Mouse (Mus musculus): ENCODE results near the gene Rfx2.

Rfx2 gene

DNA sequence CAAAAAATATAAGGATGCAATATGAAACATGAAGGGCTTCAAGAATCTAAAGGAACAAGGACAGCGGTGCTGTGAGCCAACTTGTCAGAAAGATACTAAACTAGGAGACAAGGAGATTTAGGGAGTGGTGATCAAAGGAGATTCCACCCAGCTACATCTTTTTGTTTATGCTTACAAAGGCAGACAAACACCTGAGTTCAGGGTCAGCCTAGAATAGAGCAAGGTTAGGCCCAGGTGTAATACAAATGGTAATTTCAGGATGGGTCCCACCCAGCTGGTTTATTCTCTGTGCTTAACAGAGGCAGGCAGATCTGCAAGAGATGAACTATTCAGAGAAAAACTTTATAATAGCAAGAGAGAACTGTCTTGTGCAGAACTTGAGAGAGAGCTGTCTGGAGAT, 2.6 kb upstream of the Rfx2 start:
- intact Hi-C loops (cut with DNase I) = no loop called here

DNA sequence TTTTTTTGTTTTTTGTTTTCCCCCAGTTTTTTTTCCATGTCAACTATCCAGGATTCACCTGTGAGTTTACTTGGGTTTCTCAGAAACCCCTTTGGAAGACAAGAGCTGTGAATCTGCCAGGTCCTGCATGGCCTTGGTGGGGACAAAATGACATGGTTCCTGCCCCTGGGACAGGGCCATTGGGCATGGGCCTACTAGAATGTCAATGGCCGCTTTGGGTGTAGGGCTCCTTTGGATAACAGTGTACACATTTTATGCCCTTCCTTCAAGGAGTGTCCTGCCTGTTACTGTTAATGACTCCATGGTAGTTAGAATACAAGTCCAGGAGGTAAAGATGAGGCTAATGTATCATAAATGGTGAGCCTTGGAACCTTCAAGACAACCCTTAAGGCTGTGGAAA, 2.1 kb upstream of the Rfx2 start:
- intact Hi-C loops (cut with DNase I) = no loop called here

DNA sequence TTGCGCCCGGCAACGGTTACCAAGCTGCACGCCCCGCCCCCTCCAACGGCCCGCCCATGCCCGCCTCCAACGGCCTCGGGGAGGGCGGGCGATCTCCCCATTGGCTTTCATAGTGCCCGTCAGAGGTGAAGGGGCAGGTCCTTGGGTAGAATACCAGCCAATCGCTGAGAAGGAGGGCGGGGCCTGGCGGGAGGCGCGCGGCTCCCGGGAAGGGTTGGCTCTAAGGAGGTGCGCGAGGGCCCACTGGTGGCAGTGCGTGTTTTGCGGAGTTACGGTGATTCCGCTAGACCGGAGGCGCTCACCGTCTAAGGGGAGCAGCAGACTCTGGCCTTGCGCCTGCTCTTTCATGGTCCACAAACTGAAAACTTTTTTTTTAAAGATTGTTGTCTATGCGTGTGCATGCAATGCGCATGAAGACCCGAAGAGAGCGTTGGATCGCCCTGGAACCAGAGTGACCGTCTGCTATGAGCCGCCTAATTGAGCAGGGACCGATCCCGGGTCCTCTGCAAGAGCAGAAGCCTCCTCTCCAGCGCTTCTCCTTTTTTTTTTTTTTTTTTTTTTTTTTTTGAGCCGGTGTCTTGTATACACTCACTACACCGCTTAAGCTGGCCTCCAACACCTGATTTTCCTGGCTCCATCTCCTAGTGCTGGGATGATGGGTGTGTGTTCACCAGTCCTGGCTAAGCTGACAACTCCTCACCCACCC, 451 bp upstream of the Rfx2 start:
- intact Hi-C loops (cut with DNase I) = no loop called here

DNA sequence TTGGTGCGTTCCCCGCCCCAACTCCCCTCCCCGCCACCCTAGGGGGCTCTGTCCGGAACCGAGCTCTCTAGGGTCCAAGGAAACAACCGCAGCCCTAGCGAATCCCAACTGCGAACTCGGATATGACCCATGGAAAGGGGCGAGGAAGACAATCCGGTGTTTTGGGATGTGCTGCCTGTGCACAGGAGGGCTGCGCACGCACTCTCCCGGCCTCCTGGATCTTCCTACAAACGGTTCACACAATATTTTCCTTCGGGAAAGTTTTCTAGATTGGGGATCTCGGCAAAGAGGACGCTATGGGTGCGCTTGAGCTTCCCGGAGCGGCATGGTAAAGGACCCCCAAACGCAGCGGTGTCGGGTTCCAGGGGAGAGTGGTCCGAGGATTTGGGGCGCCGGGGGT, 1.0 kb downstream of the Rfx2 start:
- intact Hi-C loops (cut with DNase I) = no loop called here

DNA sequence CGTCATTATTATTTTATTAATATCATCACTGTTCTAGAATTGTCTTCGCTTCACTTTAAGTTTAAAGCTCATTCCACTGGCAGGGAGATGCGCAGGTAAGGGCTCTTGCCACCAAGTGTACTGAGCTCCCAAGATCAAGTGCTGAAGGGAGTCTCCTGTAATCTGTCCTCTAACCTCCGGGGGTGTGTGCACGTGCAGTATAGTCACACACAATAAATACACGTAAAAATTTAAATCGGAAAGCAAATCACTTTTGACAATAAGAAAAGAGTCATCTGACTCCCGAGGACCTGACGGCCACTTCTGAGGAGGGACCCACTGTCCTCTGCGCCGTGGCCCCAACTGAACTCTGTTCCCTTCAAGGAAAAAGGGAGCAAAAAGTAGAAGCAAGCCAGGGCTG, 1.6 kb downstream of the Rfx2 start:
- intact Hi-C loops (cut with DNase I) = no loop called here

DNA sequence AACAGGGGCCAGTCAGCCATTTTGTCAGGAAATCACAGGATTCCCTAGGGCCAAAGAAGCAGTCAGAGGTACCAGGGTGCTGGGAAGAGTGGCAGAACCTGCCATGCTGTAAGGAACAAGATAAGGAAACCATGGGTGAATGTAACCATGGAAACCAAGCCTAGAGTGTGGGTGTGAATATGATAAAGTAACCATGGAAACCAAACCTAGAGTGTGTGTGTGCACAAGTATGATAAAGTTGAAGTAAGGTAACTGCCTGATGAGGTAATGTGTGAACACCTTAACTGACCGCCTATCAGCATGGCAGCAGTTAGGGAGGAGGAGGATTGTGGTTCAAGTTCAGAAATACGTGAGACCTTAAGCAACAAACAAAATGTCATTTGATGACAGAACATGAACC, 4.1 kb downstream of the Rfx2 start:
- intact Hi-C loops (cut with DNase I) = no loop called here

DNA sequence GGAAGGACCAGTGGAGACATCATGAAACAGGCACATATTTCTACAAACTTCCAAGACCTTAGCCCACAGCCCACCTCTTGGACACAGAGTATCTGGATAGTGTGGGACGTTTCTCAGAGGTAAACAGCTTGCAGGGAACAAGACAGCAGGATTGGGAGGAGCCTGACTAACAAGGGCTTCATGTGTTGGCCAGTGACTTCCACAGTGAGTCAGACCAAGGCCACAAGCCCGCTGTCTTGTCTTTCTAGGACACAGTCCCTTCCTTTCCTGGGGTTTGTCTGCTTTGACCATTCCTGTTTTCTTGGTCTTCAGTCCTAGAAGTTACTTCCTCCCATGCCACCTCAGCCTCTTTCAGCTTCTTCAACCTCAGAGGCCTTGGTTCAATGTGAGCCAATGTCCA, 7.5 kb downstream of the Rfx2 start:
- intact Hi-C loops (cut with DNase I) = no loop called here

DNA sequence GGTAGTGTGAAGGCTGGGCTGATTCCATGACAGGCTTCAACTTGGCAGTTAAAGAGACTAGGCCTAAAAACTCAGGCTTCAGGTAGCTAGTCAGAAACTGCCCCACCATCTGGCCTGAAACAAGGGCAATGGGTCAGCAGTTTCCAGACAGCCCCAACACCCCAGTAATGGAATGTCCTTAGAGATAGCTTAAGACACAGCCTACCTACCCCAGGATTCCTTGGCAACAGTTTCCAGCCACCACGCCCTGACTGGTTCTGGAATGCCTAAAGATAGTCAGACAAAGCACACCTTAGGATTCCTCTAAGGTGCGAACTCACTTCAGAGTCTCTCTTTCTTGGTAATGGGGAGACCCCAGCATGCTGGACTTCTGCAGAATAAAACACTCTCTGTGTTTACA, 8.4 kb downstream of the Rfx2 start:
- intact Hi-C loops (cut with DNase I) = no loop called here

DNA sequence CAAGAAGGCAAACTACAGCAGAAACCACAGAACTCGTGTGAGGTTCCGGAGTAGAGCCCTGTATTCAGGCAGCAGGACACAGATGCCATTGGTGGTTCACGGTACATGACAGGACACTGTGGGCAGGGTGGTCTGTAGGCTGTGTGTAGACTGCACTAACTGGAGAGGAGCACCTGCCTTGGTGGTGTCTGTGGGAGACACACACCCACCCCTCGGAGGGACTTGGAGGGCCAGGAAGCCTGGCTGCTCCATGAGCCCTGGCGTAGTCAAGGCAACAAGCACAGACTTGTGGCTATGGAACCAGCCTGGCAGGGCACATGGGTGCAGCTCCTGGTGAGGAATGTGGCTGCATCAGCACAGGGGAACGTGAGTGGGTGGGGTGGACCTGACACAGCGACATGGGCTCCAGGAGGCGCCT, 11.1 kb downstream of the Rfx2 start:
- intact Hi-C loops (cut with DNase I) = no loop called here

DNA sequence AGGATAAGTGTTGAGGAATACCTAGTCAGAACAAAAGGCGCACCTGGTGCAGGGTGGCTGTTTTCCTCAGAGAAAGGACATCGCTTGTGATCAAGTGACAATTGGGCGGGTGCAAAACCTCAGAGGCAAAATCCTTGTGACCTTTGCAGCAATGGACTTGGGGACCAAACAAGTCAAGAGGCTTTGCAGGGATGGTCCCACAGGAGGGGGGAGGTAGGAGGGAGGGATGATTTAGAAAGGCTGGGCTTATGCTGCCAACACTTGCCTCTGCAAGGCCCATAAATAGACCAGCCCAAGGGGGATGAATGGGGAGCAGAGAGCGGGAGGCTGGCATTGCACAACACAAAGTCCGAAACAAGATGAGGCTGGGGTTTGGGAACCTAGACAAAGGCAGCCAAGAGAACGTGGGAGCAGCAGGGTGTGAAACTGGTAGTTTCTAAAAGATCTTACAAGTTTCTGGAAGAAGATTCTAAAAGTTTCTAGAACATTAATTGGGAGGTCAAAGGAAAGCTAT, 11.7 kb downstream of the Rfx2 start:
- intact Hi-C loops (cut with DNase I) = no loop called here

DNA sequence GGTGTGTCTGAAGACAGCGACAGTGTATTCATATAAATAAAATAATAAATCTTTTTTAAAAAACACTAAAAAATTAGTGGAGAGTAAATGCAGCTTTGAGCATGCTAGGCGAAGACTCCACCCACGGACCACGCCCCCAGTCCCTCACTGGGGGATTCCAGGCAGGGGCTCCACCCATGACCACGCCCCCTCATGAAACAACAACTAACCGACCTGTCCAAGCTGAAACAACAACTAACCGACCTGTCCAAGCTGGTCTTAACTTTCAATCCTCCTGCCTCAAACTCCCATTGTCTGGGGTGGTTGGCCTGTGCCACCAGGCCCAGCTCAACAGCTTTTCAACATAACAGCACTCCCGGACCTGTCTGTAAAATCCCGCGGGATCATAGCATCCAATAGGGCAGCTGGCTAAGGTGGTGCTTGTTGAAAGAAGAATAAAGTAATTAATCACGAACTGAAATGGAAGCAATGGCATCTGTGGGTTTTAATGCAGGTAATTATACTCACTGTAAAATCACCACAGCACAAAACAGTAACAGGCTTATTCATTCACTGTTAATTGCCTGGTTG, 12.7 kb downstream of the Rfx2 start:
- intact Hi-C loops (cut with DNase I) = no loop called here

DNA sequence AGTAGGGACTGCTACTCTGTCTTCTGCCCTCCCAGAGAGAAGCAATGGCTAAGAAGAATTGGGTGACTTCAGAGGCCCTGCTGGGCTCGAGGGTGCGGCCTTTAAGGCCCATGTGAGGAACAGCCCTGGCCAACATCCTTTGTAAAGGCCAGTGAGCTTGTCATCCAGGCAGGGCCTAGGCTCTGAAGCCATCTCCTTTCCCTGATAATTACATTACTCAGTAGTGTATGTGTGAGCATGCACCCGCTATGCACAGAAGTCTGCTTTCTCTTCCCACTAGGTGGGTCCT, 15.8 kb downstream of the Rfx2 start:
- intact Hi-C loops (cut with DNase I) = no loop called here

DNA sequence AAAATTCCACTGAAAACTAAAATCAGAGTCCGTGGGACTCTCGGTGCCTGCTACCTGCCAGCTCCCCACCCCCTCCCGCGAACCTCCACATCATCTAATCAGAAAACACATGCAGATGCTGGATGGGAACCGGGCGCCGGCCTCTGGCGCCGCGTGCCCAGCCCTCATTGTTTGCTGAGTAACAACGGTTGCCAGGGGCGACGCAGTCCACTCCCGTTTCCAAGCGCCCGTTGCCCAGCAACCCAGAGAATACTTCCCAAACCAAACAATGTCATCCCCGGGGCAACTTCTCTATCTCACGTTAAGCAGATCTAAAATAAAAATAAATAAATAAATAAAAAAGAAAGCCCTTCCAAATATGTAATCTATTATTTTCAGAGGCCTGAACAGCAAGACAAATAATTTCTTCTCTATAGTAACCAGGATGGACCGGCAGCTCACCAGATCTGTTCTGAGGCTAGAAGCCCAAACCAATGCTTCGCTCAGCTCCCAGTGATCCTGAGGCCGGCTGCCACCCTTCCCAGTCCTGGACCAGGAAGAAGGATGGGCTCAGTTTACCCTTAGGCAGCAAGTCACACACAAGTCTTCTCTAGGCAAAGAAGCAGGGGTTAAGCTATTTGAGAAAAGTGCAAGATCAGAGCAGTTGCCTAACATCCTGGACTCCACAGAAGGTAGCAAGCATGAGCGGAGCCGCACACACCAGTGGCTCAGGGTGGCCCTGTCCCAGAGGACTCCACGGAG, 16.3 kb downstream of the Rfx2 start:
- intact Hi-C loops (cut with DNase I) = no loop called here

DNA sequence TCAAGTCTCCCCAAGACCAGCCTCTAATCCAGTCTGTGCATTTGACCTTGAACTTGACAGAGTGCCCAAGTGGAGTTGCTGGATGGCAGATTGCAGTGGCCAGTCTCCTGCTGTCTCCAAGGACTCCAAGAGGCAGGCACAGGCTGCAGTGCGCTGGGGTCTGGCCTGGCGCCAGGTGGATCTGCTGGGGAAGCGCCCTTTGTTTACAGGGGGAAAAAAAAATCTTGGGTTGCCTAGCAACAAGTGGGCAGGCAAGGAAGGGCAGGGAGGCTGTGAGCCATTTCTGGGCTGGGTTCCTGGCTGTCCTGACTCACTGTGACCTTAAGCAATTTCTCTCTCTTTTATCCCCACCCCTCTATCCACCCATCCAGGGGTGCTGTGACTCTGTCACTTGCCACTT, 20.6 kb downstream of the Rfx2 start:
- intact Hi-C loops (cut with DNase I) = no loop called here

DNA sequence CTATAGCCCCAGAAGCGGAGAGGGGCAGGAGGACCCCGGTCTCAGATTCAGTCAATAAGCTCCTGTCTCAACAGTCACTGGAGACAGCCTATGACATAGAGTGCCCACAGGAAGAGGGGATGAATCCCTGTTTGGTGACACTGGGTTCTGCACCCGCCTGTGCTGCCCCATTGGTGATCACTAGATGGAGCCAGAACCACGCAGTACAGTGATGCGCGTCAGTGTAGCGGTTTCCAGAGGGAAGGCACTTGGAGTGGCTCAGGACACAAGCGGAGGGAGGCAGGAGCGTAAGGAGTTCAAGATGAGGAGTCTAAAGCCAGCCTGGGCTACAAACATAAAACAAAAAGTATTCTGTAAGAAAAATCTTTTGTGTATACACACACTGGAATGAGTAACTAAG, 22.3 kb downstream of the Rfx2 start:
- intact Hi-C loops (cut with DNase I) = loop anchor here (1.0 to 5.0 kb wide), 2 partner anchors 50 to 144 kb away; no protein-coding TSS in a partner anchor

DNA sequence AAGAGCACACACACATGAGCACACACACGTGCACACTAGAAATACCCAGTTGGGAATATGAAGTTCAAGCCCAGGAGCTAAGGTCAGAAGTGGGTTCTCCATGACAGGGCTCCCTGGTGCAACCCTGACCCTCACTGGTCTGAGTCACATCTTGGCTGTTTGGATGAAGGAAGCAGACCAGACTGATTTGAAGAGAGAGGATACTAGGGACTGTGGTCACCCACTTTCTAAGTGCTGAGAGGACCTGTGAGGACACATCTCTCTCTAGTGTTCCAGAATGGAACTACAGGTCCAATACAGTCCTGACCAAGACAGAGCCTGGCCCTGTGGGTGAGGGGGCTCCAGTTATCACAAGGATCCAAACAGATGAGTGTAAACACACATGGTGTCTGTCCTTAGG, 25.0 kb downstream of the Rfx2 start:
- intact Hi-C loops (cut with DNase I) = loop anchor here (5.0 kb wide), 1 partner anchor 147 kb away; no protein-coding TSS in a partner anchor

DNA sequence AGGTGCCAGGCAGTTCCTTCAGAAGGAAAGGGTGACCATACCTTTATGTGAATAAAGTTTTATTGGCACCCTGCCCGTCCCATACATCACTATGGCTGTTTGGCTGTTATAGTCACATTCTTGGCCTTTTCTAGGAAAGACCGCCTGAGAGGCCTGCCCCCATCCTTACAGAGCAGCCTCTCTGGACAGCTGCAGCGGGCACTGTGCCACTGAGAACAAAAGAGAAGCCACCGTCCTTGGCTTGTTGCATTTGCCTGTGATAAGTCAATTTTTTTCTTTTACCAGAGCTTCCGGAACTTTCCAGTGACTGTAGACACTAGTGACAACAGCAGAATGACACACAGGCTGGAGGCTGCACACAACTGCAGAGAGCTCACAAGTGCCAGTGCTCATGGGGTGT, 25.9 kb downstream of the Rfx2 start:
- intact Hi-C loops (cut with DNase I) = loop anchor here (5.0 kb wide), 2 partner anchors 38 to 147 kb away; no protein-coding TSS in a partner anchor

DNA sequence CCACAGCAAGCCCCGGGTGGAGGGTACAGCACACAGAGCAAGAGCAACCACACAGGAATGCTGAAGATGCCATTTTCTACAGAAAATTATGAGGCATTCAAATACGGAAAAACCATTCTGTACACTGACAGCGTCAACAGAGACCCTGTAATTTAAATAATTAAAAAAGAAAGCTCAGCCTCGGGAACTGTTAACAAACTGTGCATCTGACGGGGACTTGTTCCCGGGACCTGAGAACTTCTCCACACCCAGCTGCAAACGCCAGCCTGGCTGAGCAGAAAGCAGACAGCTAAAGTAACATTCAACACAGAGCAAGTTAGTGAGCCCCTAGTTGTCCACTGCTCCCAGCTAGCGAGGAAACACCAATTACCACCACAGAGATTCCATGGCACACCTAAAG, 28.7 kb downstream of the Rfx2 start:
- intact Hi-C loops (cut with DNase I) = loop anchor here (5.0 kb wide), 1 partner anchor 35 kb away; no protein-coding TSS in a partner anchor

DNA sequence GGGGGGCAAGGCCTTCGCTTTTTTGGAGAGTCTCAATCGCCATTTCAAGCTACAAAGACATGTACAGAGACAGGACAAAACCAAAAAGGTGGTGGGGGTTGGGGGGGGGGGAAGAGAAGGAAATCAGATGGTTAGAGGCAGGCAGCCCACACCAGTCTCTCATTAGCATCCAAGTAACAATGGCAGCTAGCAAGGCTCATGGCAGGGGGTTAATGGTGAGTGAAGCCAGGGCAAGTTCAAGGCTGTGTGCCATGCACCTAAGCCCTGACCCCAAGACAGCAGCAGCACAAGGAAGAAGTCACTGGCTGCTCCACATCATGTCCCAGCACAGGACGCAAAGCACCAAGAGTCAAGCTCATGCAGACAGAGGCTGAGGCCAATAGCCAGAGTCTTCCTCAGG, 31.5 kb downstream of the Rfx2 start:
- intact Hi-C loops (cut with DNase I) = no loop called here

DNA sequence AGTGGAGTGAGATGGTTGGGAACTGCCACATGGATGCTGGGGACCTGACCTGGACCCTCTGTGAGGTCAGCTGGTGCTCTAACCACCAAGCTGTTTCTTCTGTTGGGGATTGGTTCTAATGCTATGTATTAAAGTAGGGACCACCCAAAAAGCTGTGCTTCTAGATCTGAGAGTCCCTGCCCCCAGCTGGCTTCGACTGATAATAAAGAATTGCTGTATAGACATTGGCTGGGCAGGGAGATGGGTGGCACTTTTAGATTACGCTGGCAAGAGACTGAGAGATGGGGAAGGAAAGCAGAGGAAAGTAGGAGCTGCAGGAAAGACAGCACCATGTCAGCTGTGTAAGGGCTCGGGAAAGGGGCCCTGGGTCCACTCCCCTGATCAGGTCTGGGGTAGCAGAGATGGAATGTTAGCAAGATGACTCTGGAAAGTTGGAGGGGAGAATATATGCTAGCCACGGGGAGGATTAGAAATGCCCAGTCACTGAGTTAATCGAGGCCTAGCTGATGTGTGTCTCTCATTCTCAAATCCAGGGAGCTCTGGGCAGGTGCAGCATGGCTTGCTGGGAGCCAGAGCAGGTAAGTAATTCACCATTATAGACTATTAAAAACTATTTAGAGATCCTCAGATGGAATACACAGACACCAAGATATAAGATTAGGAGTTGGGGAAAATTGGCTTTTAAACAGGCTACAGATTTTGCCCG, 37.0 kb downstream of the Rfx2 start:
- intact Hi-C loops (cut with DNase I) = no loop called here

DNA sequence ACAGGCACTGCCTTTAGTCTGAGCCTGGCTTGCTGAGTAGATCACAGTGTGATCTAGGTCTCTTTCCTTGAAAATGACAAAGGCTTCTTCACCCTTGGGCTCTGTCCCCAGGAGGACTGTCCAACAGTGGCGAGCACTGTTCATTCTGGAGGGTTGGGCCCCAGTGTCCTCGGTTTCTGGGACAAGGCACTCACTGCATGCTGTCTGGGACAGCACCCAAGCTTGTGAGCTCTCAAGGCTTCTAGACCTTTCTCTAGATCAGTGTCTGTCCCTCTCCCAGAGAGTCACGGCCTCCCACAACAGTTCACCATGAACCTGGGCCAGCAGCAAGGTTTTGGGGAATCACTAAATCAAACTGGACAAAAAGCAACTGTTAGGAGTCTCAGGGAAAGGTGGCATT, 38.2 kb downstream of the Rfx2 start:
- intact Hi-C loops (cut with DNase I) = no loop called here

DNA sequence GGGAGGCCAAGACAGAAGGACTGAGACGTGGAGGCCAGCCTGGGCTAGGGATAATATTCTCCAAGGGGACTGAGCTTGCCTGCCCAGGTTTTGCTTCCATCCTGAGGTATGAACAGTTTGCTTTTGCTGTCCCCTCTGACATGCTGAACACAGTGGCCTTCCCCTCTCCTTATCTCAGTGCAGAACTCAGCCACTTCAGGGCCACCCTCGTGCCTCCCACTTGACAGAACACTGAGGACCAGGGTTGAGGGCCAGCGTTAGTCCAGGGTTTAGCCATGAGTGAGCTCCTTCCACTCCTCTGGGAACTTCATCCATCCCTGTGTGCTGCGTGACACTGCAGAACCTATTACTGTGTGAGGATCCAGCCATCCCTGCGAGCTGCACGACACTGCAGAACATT, 41.5 kb downstream of the Rfx2 start:
- intact Hi-C loops (cut with DNase I) = no loop called here

Measured in adrenal gland (tissue).